22 mouse cellular contexts compared by ENCODE assay signal in genomic region chr10:90441656-90442055, GRCm38 (mm10).
A peak's percentile ranks its signal among the peaks of the same experiment; 100 is the strongest.
DNase-seq lines count a peak whose midpoint lies in the region; ATAC-seq and TF ChIP-seq lines count a peak whose summit lies in the region.
"Had no signal": no experiment of that assay in that cellular context is flagged by ENCODE, and none has a peak within 500 bp of the region (broad histone marks: within the 10 kb centered on the region; RNA-seq: fewer than 3 reads in every experiment).

No protein-coding gene starts in this region.

- no peak overlapping the region for H3K9ac ChIP-seq in forebrain, embryonic 11.5 days (ENCODE audit: low read length)
- H3K9ac ChIP-seq: embryonic facial prominence, embryonic 13.5 days; forebrain, embryonic 15.5 days; heart, embryonic 12.5 days; hindbrain, embryonic 15.5 days had no signal

- H3K4me1 ChIP-seq in forebrain, embryonic 11.5 days (replicated peaks; ENCODE audit: control insufficient read depth, insufficient read depth, low read length): no peaks in the 10 kb centered on the region
- H3K4me1 ChIP-seq: embryonic facial prominence, embryonic 13.5 days; forebrain, embryonic 10.5 days; forebrain, embryonic 15.5 days; heart, embryonic 12.5 days; hindbrain, embryonic 10.5 days; hindbrain, embryonic 15.5 days had no signal

- no peak for TF ChIP-seq POLR2A in myocyte (IDR thresholded peaks at IDR 0.05; ENCODE audit: insufficient read length, low read depth)

- H3ac ChIP-seq in C2C12 (ENCODE audit: control insufficient read depth, insufficient read length, low read depth): no peak overlapping the region
- H3ac ChIP-seq in myocyte (ENCODE audit: control insufficient read depth, insufficient read length): no peak overlapping the region

- H3K36me3 ChIP-seq in C2C12 (ENCODE audit: control insufficient read depth, insufficient read depth): no peaks in the 10 kb centered on the region
- H3K36me3 ChIP-seq in myocyte (ENCODE audit: control insufficient read depth, insufficient read depth): no peaks in the 10 kb centered on the region
- H3K36me3 ChIP-seq in forebrain, embryonic 11.5 days (ENCODE audit: control insufficient read depth, insufficient read depth, low read length): no peaks in the 10 kb centered on the region
- H3K36me3 ChIP-seq: embryonic facial prominence, embryonic 13.5 days; forebrain, embryonic 10.5 days; forebrain, embryonic 15.5 days; G1E; heart, embryonic 12.5 days; hindbrain, embryonic 10.5 days; hindbrain, embryonic 15.5 days had no signal

- H3K27ac ChIP-seq in forebrain, embryonic 11.5 days (ENCODE audit: low read depth, low read length): no peak overlapping the region
- H3K27ac ChIP-seq: embryonic facial prominence, embryonic 13.5 days; forebrain, embryonic 10.5 days; forebrain, embryonic 15.5 days; gastrocnemius, adult 2 months; hindbrain, embryonic 10.5 days; hindbrain, embryonic 15.5 days had no signal

- no peak for TF ChIP-seq CTCF in C2C12 (IDR thresholded peaks at IDR 0.05; ENCODE audit: control insufficient read depth, insufficient read depth, insufficient read length)

- peak; percentile 37 for DNase-seq in adrenal gland, adult 8-10 months
- DNase-seq in adrenal gland, postnatal 4 days (ENCODE audit: low spot score in 2 of 2): no peak
- peak; percentile 34 for DNase-seq in adrenal gland, postnatal 14 days
- no peak for DNase-seq in forebrain, embryonic 11.5 days (ENCODE audit: low spot score)
- DNase-seq: cerebellum, adult 18-20 months; cerebellum, adult 9-11 months; cerebellum, postnatal 36 days; gastrocnemius, adult 2 months; gastrocnemius, postnatal 25 days; kidney, adult 2 months had no signal

- peak overlapping the region; percentile 54 for H3K4me2 ChIP-seq in myocyte (ENCODE audit: low read depth)
- H3K4me2 ChIP-seq in forebrain, embryonic 11.5 days (ENCODE audit: low read depth, low read length, severe bottlenecking): no peak overlapping the region
- H3K4me2 ChIP-seq: embryonic facial prominence, embryonic 13.5 days; forebrain, embryonic 15.5 days; heart, embryonic 12.5 days; hindbrain, embryonic 15.5 days had no signal

- 46% methylated on average over 1 of the region's 1 CpGs for WGBS in forebrain, embryonic 11.5 days

- no peaks in the 10 kb centered on the region for H3K27me3 ChIP-seq in C2C12 (ENCODE audit: control insufficient read depth, insufficient read depth, insufficient read length)
- no peaks in the 10 kb centered on the region for H3K27me3 ChIP-seq in myocyte (ENCODE audit: control insufficient read depth, insufficient read depth, insufficient read length)
- H3K27me3 ChIP-seq in forebrain, embryonic 11.5 days (ENCODE audit: control insufficient read depth, insufficient read depth, low read length): no peaks in the 10 kb centered on the region
- H3K27me3 ChIP-seq: embryonic facial prominence, embryonic 13.5 days; forebrain, embryonic 15.5 days; heart, embryonic 12.5 days; hindbrain, embryonic 15.5 days had no signal

- no peaks in the 10 kb centered on the region for H3K9me3 ChIP-seq in forebrain, embryonic 11.5 days (ENCODE audit: control insufficient read depth, low read length)
- H3K9me3 ChIP-seq: embryonic facial prominence, embryonic 13.5 days; forebrain, embryonic 10.5 days; forebrain, embryonic 15.5 days; heart, embryonic 12.5 days; hindbrain, embryonic 10.5 days; hindbrain, embryonic 15.5 days had no signal

- H3K4me3 ChIP-seq in C2C12 (ENCODE audit: insufficient read depth, poor library complexity, severe bottlenecking) (no peak overlapping the region), myocyte (no peak overlapping the region)
- no peak overlapping the region for H3K4me3 ChIP-seq in forebrain, embryonic 11.5 days (ENCODE audit: low read depth, low read length)
- H3K4me3 ChIP-seq: embryonic facial prominence, embryonic 13.5 days; forebrain, embryonic 10.5 days; forebrain, embryonic 15.5 days; gastrocnemius, adult 2 months; heart, embryonic 12.5 days; hindbrain, embryonic 10.5 days; hindbrain, embryonic 15.5 days had no signal

- H3K79me2 ChIP-seq in C2C12 (ENCODE audit: control insufficient read depth, insufficient read depth) (no peaks in the 10 kb centered on the region), myocyte (ENCODE audit: control insufficient read depth, insufficient read depth) (no peaks in the 10 kb centered on the region)

- no peaks in the 10 kb centered on the region for H3K79me3 ChIP-seq in C2C12 (ENCODE audit: low read depth)

- ATAC-seq in forebrain, embryonic 11.5 days (replicated peaks; ENCODE audit: low FRiP score): no peak
- ATAC-seq in erythroblast, adult 5-6 weeks (replicated peaks; ENCODE audit: low FRiP score, poor library complexity, severe bottlenecking): no peak
- ATAC-seq: CD4-positive, CD25-positive, alpha-beta regulatory T cell, adult 4 months; forebrain, embryonic 15.5 days; intestine, embryonic 16.5 days had no signal

TF ChIP-seq in C2C12, 6 proteins besides CTCF, POLR2A, EP300 and RAD21:
- TF ChIP-seq MYOG (IDR thresholded peaks at IDR 0.05; ENCODE audit: control insufficient read depth, extremely low read depth, insufficient read length): no peak
- peak; percentile 31 for TF ChIP-seq FOSL1 (IDR thresholded peaks at IDR 0.05; ENCODE audit: insufficient read depth, low read length, poor library complexity, severe bottlenecking)

TF ChIP-seq in myocyte, 11 proteins besides CTCF, POLR2A, EP300 and RAD21:
- TF ChIP-seq POLR2AphosphoS2 (IDR thresholded peaks at IDR 0.05; ENCODE audit: insufficient read length, low read depth): no peak
- no peak for TF ChIP-seq MYOD1 (IDR thresholded peaks at IDR 0.05; ENCODE audit: control insufficient read depth in 1 of 3, insufficient read length in 2 of 3, low read depth in 2 of 3)
- TF ChIP-seq SRF (IDR thresholded peaks at IDR 0.05; ENCODE audit: control insufficient read depth, insufficient read length, low read depth): no peak
- TF ChIP-seq REST (IDR thresholded peaks at IDR 0.05; ENCODE audit: insufficient read depth, insufficient read length): no peak
- no peak for TF ChIP-seq CEBPB (IDR thresholded peaks at IDR 0.05; ENCODE audit: insufficient read depth, poor library complexity, severe bottlenecking)
- TF ChIP-seq USF1 (IDR thresholded peaks at IDR 0.05; ENCODE audit: low read depth): no peak
- no peak for TF ChIP-seq MYOG (IDR thresholded peaks at IDR 0.05; ENCODE audit: control insufficient read depth in 1 of 3, insufficient read depth in 1 of 3, insufficient read length in 2 of 3, low read depth in 2 of 3)
- TF ChIP-seq TCF3 (IDR thresholded peaks at IDR 0.05; ENCODE audit: insufficient read length, low read depth): no peak
- no peak for TF ChIP-seq TCF12 (IDR thresholded peaks at IDR 0.05; ENCODE audit: insufficient read depth, poor library complexity, severe bottlenecking)
- TF ChIP-seq E2F4 (IDR thresholded peaks at IDR 0.05; ENCODE audit: insufficient read depth): no peak
- TF ChIP-seq MAX (IDR thresholded peaks at IDR 0.05; ENCODE audit: low read depth): no peak

Comparison
In these comparisons a context has a peak if more than half of its experiments do, and no peak if none do; other contexts are left out.
1. DNase-seq: peak in adrenal gland, adult 8-10 months (single experiment) and adrenal gland, postnatal 14 days (single experiment); none in adrenal gland, postnatal 4 days (0 of 2) and forebrain, embryonic 11.5 days (single experiment).